Mouse (Mus musculus) mesoderm, embryonic 11.5 days (tissue): ENCODE results near the gene Lgals3bp.
A peak's percentile ranks its signal among the peaks of the same experiment; 100 is the strongest.

ENCODE experiments used
- DNase-seq: peaks from one replicate; pipeline ENCODE4 v3.0.0-alpha.2; 2012; ENCODE audit warnings: low read depth, low spot score

Gene Lgals3bp

DNA sequence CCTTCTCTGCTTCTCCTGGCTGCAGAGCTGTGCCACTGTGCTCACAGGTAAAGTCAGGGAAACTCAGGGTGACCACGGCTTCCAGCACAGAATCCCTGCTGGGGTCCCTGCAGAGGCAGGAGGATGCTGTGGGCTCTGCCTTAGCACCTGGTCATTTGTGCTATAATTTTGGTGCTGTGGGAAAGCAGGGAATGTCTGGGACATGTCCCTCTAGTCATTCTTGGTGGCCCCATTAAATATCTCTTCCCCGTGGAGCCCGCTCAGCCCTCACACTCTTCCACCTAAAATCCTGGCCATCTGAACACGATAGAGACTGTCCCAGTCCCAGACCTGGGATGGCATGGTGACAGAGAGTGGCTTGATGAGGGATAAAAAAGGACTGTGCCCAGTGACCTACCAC lies 37.9 kb downstream of the Lgals3bp start:
- no peak for DNase-seq

GRCm38 (mm10) chr11:118362971-118363518 lies 38.8 kb downstream of the Lgals3bp start:
- DNase-seq = peak; percentile 66

- no peak for DNase-seq
Observed at GRCm38 (mm10) chr11:118362501-118362900, 39.4 kb downstream of the Lgals3bp start.

DNA sequence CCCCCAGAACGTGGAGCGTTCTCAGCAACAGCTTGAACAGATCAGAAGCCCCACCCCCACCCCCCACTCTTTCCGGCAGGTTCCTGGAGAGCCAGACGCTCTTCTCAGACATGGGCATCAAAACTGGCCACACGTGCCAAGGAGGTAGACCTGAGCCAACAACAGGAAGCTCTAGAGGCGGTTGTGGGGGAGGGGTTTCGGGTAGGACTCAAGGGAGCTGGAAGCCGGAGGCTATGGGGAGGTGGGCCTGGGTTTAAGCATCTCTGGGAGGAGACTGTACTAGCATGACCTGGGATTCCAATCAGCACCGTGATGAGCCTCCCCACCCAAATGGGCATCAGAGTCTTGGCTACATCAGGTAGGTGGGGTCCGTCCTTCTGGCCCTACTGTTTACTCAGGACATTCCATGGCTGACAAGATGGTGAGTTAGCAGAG lies 41.0 kb downstream of the Lgals3bp start:
- DNase-seq = no peak

DNA sequence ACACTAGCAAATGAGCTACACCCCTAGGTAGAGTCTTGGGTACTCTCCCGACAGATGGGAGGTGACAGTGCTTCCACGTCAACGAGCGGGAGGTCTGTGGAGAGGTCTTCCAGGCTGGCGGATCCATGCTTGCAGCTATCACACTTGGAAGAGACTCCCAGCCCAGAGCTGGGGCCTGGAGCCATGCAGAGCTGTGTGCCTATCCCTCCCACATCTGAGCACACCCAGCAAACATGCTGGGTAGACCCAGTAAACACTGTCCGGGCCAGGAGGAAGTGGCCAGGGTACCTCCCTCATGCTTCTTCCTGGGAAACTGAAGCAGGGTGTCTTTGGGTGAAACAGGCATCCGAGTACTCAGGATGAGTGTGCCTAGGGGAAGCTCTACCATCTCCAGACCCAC lies 41.4 kb downstream of the Lgals3bp start:
- DNase-seq = no peak

GRCm38 (mm10) chr11:118355640-118356039 lies 46.3 kb downstream of the Lgals3bp start, which contains the start of gene Timp2:
Timp2 (minus strand) TSS chr11:118355740.
- DNase-seq = no peak

DNA sequence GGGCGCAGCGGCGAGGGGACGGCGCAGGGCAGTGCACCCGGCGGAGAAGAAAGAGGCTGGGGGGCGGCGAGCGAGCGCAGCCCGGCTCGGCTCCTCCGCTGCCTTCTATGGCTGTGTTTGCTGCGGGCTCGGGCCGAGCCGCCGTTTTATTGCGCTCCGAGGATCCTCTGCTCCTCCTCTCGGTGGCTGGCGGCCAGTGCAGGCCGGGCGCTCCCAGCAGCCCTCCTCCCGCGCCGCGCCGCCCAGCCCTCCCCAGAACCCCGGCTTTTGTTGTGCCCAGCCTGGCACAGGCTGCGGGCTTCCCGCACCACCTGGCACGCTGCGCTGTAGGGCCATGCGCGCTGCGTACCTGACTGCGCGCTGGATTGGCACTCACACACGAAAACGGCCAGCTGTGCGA lies 46.7 kb downstream of the Lgals3bp start:
- DNase-seq = peak; percentile 86

- DNase-seq = peak; percentile 33
Observed at GRCm38 (mm10) chr11:118354636-118355191, 47.2 kb downstream of the Lgals3bp start.

DNA sequence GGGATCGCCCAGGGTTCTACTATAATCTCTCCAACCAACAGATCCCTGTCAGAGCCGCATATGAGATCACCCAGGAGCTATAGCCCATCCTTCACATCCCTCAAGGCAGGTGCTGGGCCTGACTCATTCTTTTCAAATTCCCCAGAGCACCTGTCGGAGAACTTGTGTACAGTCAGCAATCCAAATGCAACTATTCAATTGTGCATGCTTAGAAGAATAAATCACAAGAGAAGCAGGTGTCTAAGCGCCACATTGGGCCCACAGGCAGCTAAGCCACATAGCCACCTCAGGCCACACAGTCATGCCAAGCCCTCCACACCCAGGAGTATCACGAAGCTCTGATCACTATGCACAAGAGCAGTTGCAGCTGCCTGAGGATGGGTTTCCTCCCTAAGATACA lies 52.4 kb downstream of the Lgals3bp start:
- DNase-seq = no peak

DNA sequence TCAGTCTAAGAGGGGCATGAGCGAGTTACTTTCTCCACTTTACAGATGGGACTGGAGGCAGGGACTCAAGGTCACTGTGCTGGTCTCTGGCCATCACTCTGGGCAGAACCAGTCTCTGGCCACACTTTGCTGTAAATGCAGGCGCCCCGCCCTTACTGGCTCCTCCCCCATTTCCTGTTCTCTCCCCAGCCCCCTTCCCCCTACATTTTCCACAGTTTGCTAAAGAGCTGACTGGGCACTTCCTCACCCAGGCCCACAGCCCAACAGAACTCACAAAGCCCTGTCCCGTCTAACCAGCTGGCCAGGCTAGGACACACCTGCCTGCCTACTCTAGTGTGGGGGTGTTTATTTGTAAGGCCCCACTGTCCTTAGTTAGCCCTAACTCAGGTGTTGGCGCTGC lies 53.0 kb downstream of the Lgals3bp start:
- no peak for DNase-seq

GRCm38 (mm10) chr11:118348419-118348818 lies 53.5 kb downstream of the Lgals3bp start:
- no peak for DNase-seq

GRCm38 (mm10) chr11:118347911-118348310 lies 54.0 kb downstream of the Lgals3bp start:
- no peak for DNase-seq

DNA sequence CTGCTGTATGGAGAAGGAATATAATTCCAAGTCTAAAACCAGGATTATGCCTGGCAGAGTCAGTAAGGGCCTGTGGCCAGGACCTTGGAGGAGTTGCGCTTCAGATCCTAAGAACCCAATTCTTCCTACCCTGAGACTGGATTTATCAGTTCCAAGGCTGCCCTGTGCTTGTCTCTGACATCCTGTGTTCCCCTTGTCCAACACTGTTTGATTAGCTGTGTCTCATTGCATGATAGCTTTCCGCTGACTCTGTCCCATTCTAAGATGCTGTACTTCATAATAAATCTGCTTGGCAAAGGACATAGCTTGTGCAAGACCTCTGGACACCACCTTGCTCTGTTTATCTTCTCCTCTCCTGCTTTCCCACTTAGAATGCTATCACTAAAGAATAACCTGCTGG lies 54.5 kb downstream of the Lgals3bp start:
- DNase-seq = no peak

DNA sequence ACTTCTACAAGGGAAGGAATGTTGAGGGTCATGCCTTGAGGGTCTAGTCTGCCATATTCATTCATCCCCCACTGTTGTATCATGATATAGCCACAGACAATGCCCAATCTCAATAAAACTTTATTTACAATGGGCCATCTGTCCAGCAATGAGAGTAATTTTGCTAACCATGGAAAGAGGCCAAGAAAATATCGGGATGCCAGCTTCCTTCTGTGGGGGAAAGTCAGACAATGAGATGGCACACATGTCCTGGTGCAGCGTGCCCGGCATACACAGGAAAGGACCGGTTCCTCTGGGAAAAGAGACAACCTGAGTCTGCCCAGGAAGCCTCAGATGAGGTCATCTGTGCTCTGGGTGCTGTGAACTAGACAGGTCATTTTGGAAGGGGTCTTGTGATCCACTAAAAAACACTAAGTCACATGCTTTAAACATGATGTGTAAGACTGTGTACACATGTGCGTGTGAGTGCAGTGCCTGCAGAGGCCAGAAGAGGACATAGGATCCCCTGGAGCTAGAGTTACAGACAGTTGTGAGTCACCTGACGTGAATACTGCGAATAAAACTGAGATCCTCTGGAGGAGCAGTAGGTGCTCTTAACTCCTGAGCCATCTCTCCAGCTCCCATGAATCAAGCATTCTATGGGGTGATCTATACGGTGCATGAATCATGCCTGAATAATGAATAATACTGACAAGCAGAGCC lies 55.3 kb downstream of the Lgals3bp start:
- no peak for DNase-seq

DNA sequence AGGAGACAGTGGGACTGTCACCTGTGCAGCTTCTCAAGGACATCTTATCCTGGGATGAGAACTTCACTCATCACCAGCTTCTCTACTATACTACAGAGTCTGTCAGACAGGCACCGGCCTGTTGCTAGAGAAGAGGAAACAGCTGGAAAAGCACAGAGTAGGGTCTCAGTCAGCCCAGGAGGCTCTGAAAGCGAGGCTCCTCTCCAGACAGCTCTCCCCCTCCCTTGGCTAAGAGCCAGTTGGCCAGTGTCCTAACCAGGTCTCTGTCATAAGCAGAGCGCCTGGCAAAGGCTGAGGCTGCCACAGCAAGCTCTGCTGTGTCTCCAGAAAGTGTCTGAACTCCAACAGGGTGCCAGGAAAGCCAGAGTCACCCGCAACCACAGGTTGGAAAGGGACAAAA lies 56.2 kb downstream of the Lgals3bp start:
- no peak for DNase-seq

DNA sequence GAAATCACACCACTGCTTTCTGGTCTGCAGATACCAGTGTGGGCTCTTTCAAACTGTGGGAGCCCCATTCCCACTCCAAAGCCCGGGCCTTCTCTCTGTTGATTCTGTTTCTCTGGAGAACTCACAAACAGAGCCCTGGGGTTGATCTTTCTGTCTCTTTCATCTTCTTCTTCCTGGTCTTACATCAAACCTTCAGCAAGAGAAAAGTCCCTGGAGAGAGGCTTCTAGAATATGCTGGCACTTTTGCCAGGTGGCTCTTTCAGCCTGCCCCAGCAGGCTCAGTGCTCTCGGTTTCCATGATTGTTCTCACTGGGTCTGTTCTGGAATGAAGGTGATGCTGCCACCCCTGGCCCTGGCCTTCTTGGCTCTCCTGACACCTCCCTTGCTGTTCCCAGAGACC lies 58.3 kb downstream of the Lgals3bp start:
- no peak for DNase-seq
